In the genomic region with DNA sequence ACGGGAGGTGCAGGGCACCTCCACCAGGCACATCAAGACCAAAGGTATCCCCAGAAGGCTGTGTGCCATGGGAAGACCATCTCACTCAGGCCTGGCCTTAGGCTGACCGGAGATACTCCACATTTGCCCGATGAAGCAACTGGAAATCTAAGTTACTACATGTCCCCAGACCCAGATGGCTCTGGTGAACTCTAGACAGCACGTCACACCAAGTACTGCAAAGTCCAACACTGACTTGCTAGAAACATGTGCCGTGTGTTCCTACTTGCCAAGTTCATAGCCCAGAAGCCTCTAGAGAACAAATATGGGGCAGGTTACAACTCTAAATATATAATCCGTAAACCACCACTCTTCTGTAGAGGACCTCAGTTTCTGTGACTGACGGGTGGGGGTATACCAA, we compare ENCODE assay signal across 20 mouse cellular contexts.
"Had no signal": no experiment of that assay in that cellular context is flagged by ENCODE, and none has a peak within 500 bp of the region (broad histone marks: within the 10 kb centered on the region; RNA-seq: fewer than 3 reads in every experiment).

No protein-coding gene starts in this region.

- H3K4me2 ChIP-seq: heart, embryonic 12.5 days; hindbrain, embryonic 12.5 days; hindbrain, embryonic 14.5 days; intestine, embryonic 15.5 days; kidney, embryonic 15.5 days; limb, embryonic 13.5 days; limb, embryonic 15.5 days had no signal

- H3K27ac ChIP-seq: heart, embryonic 10.5 days; hindbrain, embryonic 10.5 days; hindbrain, embryonic 12.5 days; hindbrain, embryonic 14.5 days; intestine, embryonic 15.5 days; kidney, embryonic 15.5 days; kidney, postnatal 0 days; limb, embryonic 13.5 days; limb, embryonic 15.5 days; liver, embryonic 14.5 days had no signal

- ATAC-seq: forebrain, postnatal 0 days; hindbrain, embryonic 16.5 days; intestine, embryonic 15.5 days had no signal

- H3K9ac ChIP-seq: forebrain, postnatal 0 days; heart, embryonic 12.5 days; hindbrain, embryonic 12.5 days; hindbrain, embryonic 14.5 days; intestine, embryonic 15.5 days; kidney, embryonic 15.5 days; limb, embryonic 13.5 days; limb, embryonic 15.5 days; liver, embryonic 14.5 days had no signal

- H3K27me3 ChIP-seq: heart, embryonic 12.5 days; hindbrain, embryonic 12.5 days; intestine, embryonic 15.5 days; kidney, embryonic 15.5 days; limb, embryonic 13.5 days; limb, embryonic 15.5 days had no signal

- H3K4me3 ChIP-seq: heart, embryonic 10.5 days; heart, embryonic 12.5 days; hindbrain, embryonic 10.5 days; hindbrain, embryonic 12.5 days; intestine, embryonic 15.5 days; kidney, embryonic 15.5 days; limb, embryonic 13.5 days; limb, embryonic 15.5 days had no signal

- H3K9me3 ChIP-seq: heart, embryonic 10.5 days; heart, embryonic 12.5 days; hindbrain, embryonic 10.5 days; hindbrain, embryonic 12.5 days; intestine, embryonic 15.5 days; kidney, embryonic 15.5 days; limb, embryonic 13.5 days; limb, embryonic 15.5 days had no signal

- DNase-seq: forebrain, postnatal 0 days; gastrocnemius, postnatal 14 days; heart, adult 18-20 months; heart, postnatal 10 days; heart, postnatal 4 days; layer of hippocampus, adult 9-11 months; layer of hippocampus, postnatal 36 days; left cerebral cortex, postnatal 4 days had no signal
